Mouse (Mus musculus) heart, embryonic 14.5 days (tissue): ENCODE results near the gene Fignl1. TPM values are rescaled to one million over a fixed set of nuclear protein-coding genes. Genes with fewer than 3 reads are reported as not detected.

Experiments
- ATAC-seq: fragments of 200-750 bp; cut with Nextera tagmentation; 2 replicates; pipeline ENCODE4 v1.8.0; 2017; ENCODE audit warnings: low read depth, moderate TSS enrichment; ENCODE audit not compliant: insufficient number of reproducible peaks, insufficient read depth, low FRiP score
- H3K27ac ChIP-seq, 2 experiments: fragments of 200-500 bp in 1 of 2; fragments of 300-500 bp in 1 of 2; sonication (generic) in 1 of 2; replicated peaks in 1 of 2; 2 replicates each; pipeline ENCODE4 v1.5.1; 2012 to 2014; ENCODE audit warnings: low read depth in 2 of 2, low read length in 2 of 2, control low read depth in 1 of 2, mild to moderate bottlenecking in 1 of 2, mixed read lengths in 1 of 2; ENCODE audit not compliant: control insufficient read depth in 1 of 2, insufficient read depth in 1 of 2
- H3K27me3 ChIP-seq: fragments of 300-500 bp; sonication (generic); 2 replicates; pipeline ENCODE4 v1.6.1; 2014; ENCODE audit warnings: mild to moderate bottlenecking, low read length, control low read depth; ENCODE audit not compliant: control insufficient read depth, insufficient read depth
- H3K36me3 ChIP-seq: fragments of 300-500 bp; sonication (generic); 2 replicates; pipeline ENCODE4 v1.6.1; 2014; ENCODE audit warnings: mild to moderate bottlenecking, control low read depth, low read length, mixed read lengths; ENCODE audit not compliant: control insufficient read depth, insufficient read depth
- H3K4me1 ChIP-seq, 2 experiments: fragments of 200-500 bp in 1 of 2; fragments of 300-500 bp in 1 of 2; sonication (generic) in 1 of 2; 2 replicates each; pipeline ENCODE4 v1.6.1; 2012 to 2014; ENCODE audit warnings: low read length in 2 of 2, control low read depth in 1 of 2, mixed read lengths in 1 of 2; ENCODE audit not compliant: control insufficient read depth in 2 of 2, insufficient read depth in 2 of 2
- H3K4me2 ChIP-seq: fragments of 300-500 bp; sonication (generic); 2 replicates; pipeline ENCODE4 v1.6.1; 2014; ENCODE audit warnings: mild to moderate bottlenecking, low read length
- H3K4me3 ChIP-seq, 2 experiments: fragments of 200-500 bp in 1 of 2; fragments of 300-500 bp in 1 of 2; sonication (generic) in 1 of 2; 2 replicates each; pipeline ENCODE4 v1.5.1; 2012 to 2014; ENCODE audit warnings: low read length in 2 of 2, mild to moderate bottlenecking in 2 of 2, control low read depth in 1 of 2, low read depth in 1 of 2, moderate library complexity in 1 of 2; ENCODE audit not compliant: control insufficient read depth in 1 of 2, insufficient read depth in 1 of 2
- H3K9ac ChIP-seq: fragments of 300-500 bp; sonication (generic); 2 replicates; pipeline ENCODE4 v1.6.1; 2014; ENCODE audit warnings: mild to moderate bottlenecking, low read length
- H3K9me3 ChIP-seq: fragments of 300-500 bp; sonication (generic); 2 replicates; pipeline ENCODE4 v1.6.1; 2016; ENCODE audit warnings: low read length, control low read depth; ENCODE audit not compliant: control insufficient read depth
- WGBS: fragments of 180-500 bp; shearing (Covaris S2); extraction: QIAGEN DNeasy Blood & Tissue Kit; methylation state at CpG from one replicate; pipeline ENCODE4 v1.1.7; 2014; 5-methylcytosine and 5-hydroxymethylcytosine counted together
- polyA plus RNA-seq: library from polyadenylated mRNA; unstranded; fragments of >200 nt; fragmentation: Nextera tagmentation; extraction: Ambion mirVana; gene quantifications from 2 replicates; pipeline ENCODE4 v1.2.1, GENCODE M21; 2014

The Fignl1 gene
- polyA plus RNA-seq: 49.6 and 53.8 TPM in 2 replicates

DNA sequence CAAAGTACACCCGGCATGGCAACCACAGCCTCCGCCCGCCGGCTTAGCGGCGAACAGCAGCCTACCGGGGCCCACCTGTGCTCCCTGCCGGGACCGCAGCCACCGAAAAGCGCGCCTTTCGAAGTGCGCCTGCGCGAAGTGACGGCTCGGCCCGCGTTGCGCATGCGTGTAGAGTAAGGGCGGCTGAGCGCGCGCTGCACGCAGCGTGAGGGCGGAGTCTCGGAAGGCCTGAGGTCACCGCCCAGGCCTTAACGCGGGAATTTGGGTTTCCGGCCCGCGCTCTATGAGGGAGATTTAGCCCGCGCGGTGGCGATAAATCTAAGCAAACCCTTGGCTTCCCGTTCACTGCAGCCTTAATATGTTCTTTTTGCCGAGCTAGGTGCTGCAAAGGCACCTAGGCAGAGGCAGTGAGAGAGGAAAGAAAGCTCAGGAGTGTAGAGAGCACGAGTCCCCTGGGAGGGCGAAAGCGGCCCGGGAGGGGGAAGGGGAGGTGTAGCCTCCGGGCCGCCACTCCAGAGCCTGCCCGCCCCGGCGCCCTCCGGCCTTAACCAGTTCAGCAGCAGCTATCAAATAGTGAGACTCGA lies at the start of gene Fignl1:
Gene Fignl1 (minus strand): TSS at position 143 of the 584 bp plus-strand sequence.
- Histone ChIP-seq H3K27ac (peak within 1 kb of the TSS; percentile 95 to 99), H3K36me3 (peaks cover 22% of the 10 kb centered on the region), H3K9me3 (no peaks in the 10 kb centered on the region), H3K4me3 (peak within 1 kb of the TSS; percentile 58 to 62), H3K27me3 (no peaks in the 10 kb centered on the region), H3K4me1 (peaks cover 7 to 20% of the 10 kb centered on the region in 2 experiments), H3K9ac (peak within 1 kb of the TSS; percentile 83), H3K4me2 (peak within 1 kb of the TSS; percentile 68)
- under 1% methylated on average over 53 of the region's 53 CpGs for WGBS
- ATAC-seq: peak; percentile 96

DNA sequence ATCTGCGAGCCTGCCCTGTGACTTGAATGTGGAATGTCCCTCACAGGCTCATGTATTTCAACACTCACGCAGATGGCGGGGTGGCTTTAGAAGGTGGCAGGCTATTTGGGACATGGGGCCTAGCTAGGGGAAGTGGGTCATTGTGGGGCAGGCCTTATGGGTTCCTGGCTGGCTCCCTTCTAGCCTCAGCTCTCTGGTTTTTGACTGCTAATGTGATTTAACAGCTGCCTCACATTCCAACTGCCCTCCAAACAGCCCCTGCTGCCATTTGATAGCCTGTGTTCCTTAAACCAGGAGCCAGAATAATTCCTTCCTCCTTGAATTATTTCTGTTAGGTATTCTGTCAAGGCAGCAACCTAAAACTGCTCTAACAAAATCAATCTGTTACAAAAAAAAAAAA lies 48.2 kb upstream of the Fignl1 start:
- no peak for ATAC-seq
- H3K4me1 ChIP-seq: peaks cover 7 to 10% of the 10 kb centered on the region in 2 experiments
- no peak overlapping the region for H3K4me2 ChIP-seq
- no peak overlapping the region for H3K27ac ChIP-seq
- no peak overlapping the region for H3K9ac ChIP-seq
- H3K36me3 ChIP-seq: no peaks in the 10 kb centered on the region
- H3K27me3 ChIP-seq: no peaks in the 10 kb centered on the region
- no peak overlapping the region for H3K4me3 ChIP-seq
- H3K9me3 ChIP-seq: peaks cover 5% of the 10 kb centered on the region; the same call in 1 of the 2 replicates
- WGBS: 71% methylated on average over 3 of the region's 3 CpGs

DNA sequence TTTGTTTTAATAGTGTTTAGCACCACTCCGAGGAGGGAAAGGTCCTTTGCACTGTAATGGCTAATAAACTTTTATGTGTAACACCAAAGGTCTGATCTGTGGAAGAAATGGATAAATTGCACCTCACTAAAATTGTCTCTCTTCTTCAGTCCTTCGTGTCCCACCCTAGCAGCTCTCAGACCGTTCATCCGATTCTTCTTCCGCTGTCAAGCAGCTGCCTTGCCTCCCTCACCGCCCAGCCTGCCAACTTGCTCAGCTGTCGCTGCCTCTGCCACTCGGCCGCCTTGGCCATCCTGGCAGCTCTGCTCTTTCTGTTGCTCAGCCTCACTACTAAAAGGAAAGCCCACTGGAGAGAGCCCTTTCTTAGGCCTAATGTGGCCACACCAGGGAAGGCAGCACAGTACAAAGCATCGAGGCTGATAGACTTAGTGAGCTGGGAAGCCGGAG lies 46.9 kb upstream of the Fignl1 start:
- Histone ChIP-seq H3K4me3 (no peak overlapping the region), H3K4me2 (no peak overlapping the region), H3K36me3 (no peaks in the 10 kb centered on the region), H3K4me1 (peaks cover 12 to 13% of the 10 kb centered on the region in 2 experiments), H3K9ac (no peak overlapping the region; the same call in 1 of the 2 replicates), H3K27ac (peak overlapping the region; percentile 20; a peak in 3 of 4 replicates), H3K9me3 (peaks cover 5% of the 10 kb centered on the region; the same call in 1 of the 2 replicates), H3K27me3 (no peaks in the 10 kb centered on the region)
- WGBS: 72% methylated on average over 11 of the region's 11 CpGs
- no peak for ATAC-seq

DNA sequence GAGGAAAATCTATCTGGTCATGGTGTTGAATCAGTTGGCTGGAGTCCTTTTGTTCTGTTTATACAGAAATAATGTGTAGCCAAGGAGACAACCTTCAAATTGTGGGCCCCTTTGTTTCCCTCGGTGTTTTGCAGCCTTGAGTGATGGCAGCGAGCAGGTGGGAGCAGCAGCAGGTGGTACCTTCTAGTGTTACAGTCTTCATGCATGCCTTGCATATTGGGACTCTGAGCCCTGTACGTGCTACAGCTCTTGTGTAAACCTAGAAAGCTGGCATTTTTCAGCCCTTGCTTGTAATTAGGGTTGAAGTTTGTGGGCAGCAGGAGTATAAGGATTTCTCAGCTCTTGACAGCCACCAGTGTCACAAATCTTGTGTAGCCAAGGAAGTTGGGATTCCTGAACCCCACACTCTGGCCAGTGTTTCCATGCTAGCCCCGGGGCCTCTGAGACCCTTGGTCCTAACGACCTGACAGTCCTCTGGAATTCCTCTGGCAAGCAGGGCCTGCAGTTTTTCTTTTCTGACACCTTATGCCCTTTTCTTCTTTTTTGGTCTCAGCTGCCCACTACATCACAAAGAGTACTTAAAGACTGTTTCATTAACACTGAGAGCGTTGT lies 46.4 kb upstream of the Fignl1 start:
- no peak for ATAC-seq
- Histone ChIP-seq H3K4me1 (peaks cover 18% of the 10 kb centered on the region in 2 experiments), H3K27ac (peak overlapping the region; percentile 20 to 37; a peak in 3 of 4 replicates), H3K9ac (no peak overlapping the region; the same call in 1 of the 2 replicates), H3K36me3 (no peaks in the 10 kb centered on the region), H3K4me3 (no peak overlapping the region), H3K27me3 (no peaks in the 10 kb centered on the region), H3K9me3 (peaks cover 5% of the 10 kb centered on the region; the same call in 1 of the 2 replicates), H3K4me2 (no peak overlapping the region)
- WGBS: 39% methylated on average over 6 of the region's 6 CpGs

DNA sequence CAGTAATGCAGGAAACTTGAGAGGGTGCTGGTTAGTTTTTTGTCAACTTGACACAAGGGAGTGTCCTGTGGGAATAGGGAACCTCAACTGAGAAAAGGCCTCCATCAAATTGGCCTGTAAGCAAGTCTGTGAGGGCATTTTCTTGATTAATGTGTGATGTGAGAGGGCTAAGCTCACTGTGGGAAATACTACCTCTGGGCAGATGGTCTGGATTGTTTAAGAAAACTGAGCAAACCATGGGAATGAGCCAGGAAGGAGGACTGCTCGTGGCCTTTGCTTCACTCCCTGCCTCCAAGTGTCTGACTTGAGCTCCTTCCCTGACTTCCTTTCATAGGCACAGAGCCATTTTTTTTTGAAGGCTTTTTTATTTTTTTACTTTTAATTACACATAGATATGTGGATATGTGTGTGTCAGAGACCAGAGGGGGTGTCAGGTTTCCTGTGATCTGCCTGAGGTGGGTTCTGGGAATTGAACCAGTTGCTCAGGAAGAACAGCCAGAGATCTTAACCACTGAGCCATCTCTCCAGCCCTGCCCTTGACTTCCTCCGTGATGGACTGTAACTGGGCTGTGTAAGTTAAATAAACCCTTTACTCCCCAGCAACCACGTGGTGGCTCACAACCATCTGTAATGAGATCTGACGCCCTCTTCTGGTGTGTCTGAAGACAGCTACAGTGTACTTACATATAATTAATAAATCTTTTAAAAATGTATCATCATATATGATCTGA lies 45.1 kb upstream of the Fignl1 start:
- Histone ChIP-seq H3K27ac (peak overlapping the region in 1 of 2 experiments; percentile 24; a peak in 1 of 4 replicates), H3K27me3 (no peaks in the 10 kb centered on the region), H3K9me3 (peaks cover 5% of the 10 kb centered on the region; the same call in 1 of the 2 replicates), H3K4me1 (peaks cover 18 to 22% of the 10 kb centered on the region in 2 experiments), H3K9ac (no peak overlapping the region), H3K36me3 (no peaks in the 10 kb centered on the region), H3K4me3 (no peak overlapping the region), H3K4me2 (no peak overlapping the region)
- 61% methylated on average over 4 of the region's 4 CpGs for WGBS
- ATAC-seq: no peak

DNA sequence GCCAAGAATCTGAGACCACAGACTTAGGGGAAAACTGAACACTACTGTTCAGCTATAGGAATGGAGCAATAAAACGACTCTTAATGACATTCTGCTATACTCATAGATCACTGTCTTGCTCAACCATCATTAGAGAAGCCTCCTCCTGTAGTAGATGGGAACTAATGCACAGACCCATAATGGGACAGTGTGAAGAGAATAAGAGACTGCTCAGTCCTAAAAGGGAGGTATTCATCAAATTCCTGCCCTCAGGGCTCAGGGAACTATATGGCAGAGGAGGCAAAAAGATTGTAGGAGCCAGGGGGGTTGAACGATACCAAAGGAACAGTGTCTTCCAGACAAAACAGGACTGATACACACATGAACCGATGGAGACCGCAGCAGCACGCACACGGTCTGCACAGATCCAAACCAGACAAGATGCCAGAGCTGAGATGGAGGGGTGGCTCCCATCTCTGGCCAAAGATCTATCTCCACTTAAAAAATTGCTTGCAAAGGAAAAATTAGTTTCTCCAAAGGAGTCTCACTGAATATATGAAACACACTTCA lies 43.3 kb upstream of the Fignl1 start:
- WGBS: 87% methylated on average over 6 of the region's 6 CpGs
- H3K27ac ChIP-seq: 0 out of 4 replicates have a peak overlapping the region, but pooled peaks of 1 of the 2 experiments have one; percentile 7
- H3K9ac ChIP-seq: no peak overlapping the region
- no peak overlapping the region for H3K4me2 ChIP-seq
- H3K36me3 ChIP-seq: no peaks in the 10 kb centered on the region
- peaks cover 18 to 22% of the 10 kb centered on the region in 2 experiments for H3K4me1 ChIP-seq
- no peak overlapping the region for H3K4me3 ChIP-seq
- ATAC-seq: no peak
- peaks cover 4% of the 10 kb centered on the region; the same call in 1 of the 2 replicates for H3K9me3 ChIP-seq
- H3K27me3 ChIP-seq: no peaks in the 10 kb centered on the region
